Mouse (Mus musculus): ENCODE data around the gene Crybg1.

GRCm38 (mm10) chr10:44027226-44027625, 121.4 kb downstream of the Crybg1 start:
- TF ChIP-seq POLR2A (IDR thresholded peaks at IDR 0.05; ENCODE audit: low read depth, low read length) (no peak), CTCF (IDR thresholded peaks at IDR 0.05; ENCODE audit: extremely low read depth, insufficient read length, insufficient replicate concordance, low read depth, low read length) (no peak)

Measured in small intestine, adult 2 months (tissue).